Mouse (Mus musculus) layer of hippocampus, adult 9-10 months (tissue): ENCODE data around the gene Rdh11.

ENCODE experiments used
- DNase-seq: peaks from one replicate; pipeline ENCODE4 v3.0.0; 2022; ENCODE audit warnings: low spot score

Rdh11 gene

DNA sequence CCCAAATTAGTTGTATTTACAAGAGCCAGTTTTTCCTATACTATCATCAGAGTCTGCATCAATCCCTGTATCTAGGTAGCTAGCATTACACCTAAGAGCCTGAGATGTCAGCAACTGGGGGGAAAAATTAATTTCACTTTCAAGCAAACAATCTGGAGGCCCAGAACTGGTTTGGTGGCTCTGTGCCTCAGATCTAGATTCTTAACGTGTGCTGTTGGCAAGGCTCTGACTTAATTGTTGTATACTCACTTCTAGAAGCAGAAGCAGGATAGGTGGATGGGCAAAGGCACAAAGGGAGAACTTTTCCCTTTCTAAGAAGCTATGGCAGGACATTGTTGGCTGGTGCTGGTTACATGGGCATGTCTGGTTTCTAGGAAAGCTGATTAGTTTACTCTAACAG lies 52.7 kb downstream of the Rdh11 start:
- DNase-seq: no peak

DNA sequence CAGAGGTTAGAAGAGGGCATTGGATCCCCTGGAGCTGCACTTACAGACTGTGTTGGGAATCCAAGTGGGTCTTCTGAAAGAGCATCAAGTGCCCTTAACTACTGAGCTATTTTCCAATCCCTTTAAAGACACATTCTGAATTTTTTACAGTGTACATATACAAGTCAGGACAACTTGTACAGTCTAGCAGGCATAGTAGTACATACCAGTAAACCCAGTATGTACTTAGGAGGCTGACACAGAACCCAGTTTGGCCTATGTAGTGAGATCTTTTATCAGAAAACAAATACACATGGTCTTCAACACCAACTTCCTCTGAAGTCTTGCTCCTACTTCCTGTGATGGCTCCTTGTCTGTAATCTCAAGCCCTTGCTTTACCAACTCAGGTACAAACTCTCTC lies 53.1 kb downstream of the Rdh11 start:
- DNase-seq: no peak

DNA sequence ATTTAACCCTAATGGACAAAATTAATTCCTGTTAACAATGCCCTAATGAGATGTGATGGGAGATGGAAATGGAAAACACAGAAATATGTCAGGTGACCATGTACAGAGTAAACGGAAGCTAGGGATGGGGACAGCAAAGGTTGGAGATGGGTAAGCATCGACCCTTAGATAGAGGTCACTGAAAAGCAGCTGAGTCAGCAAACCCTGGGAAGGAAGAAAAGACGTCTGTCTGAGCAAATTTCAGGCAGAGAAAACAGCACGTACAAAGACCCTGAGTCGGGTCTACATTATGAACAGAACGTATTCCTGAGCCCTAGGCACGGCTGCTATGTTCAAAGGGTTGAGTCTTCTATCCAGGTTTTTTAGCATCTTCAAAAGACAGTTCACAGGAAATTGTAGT lies 55.1 kb downstream of the Rdh11 start:
- no peak for DNase-seq

DNA sequence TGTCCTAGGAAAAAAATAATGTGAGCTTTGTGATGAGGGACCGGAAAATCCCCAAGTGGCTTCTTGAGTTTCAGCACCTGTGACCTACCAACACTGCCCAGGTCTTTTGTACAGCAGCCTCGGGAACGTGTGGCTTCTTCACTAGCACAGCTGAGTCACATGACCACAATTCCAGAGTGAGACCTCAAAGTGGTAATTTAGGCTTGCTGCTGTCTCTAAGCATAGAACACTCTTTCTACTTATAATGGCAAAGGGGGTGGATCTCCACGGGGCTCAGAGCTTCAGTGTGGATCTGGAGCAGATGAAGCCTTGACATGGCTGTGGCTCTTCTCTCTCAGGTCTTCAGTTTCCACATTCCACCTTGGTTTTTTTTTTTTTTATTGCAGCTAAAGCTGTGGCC lies 57.0 kb downstream of the Rdh11 start:
- no peak for DNase-seq

DNA sequence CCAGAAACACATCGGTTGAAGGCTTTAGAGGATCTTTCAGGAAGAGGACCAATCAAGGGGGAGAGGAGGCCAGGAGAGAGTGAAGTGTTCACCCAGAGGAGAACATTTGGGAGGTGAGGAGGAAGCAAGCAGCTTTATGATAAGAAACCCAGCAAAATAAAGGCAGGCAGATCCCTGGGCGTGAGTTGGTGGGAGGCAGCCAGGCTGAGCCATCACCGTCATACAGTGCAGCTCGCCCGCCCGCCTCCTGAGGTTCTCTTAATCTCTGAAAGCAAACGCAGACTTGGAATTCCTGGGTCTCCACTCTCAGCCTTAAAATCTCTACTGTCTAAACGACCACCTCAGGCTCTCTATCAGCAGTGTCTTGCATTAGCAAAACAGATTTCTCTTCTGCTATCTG lies 57.4 kb downstream of the Rdh11 start:
- no peak for DNase-seq

DNA sequence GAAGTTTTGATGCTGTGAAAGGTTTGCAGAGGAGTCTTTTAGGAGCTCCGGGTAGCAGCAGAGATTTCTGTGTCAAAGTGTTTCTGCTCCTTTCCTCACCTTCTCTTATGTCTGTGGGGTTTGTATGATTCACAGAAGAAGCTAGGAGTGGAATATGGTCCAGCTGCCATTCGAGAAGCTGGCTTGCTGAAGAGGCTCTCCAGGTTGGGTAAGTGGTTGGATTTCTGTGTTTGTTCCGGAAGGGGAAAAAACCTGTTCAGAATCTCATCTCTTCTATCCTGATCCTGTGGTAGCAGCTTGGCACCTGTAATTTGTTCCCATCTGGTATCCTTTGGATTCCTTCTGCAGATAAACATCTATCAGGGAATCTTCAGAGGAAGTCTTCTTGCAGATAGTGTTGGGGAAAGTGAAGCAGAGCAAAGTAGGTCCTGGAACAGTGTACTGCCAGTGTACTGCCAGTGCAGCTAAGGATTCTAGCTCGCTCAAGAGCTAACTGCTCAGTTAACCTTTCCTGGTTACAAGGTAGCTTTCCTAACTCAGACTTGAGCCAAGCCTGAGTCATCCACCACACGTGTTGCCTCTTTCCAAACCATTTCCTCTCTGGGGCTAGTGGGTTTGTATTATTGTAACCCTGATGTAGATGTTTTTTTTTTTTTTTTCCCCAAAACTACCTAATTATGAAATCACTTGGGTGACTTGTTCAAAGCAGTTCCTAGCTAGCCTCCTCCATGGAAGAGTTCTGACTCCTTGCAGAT lies 60.2 kb downstream of the Rdh11 start:
- DNase-seq: no peak

DNA sequence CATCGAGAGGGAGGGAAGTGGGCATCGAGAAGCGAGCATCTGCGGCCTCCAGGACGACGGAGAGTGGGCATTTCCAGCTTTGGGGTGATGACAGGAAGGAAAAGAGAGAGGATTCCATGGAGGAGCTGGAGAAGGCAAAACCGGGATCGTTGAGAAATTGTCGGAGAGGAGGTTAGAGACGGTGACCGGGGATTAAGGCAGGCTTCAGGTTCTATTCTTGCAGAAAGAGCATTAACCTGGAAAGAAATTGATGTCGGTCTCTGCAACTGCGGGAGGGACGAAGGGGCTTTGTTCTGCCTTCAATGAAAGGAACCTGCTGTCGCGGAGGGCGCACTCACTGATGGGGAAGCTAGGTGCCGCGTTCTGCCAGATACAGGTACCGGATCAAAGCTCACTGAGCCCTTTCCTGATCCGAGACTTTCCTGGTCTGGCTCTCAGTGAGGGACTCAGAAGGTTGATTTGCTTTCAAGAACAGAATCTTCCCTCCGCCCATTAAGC lies 60.9 kb downstream of the Rdh11 start:
- no peak for DNase-seq

DNA sequence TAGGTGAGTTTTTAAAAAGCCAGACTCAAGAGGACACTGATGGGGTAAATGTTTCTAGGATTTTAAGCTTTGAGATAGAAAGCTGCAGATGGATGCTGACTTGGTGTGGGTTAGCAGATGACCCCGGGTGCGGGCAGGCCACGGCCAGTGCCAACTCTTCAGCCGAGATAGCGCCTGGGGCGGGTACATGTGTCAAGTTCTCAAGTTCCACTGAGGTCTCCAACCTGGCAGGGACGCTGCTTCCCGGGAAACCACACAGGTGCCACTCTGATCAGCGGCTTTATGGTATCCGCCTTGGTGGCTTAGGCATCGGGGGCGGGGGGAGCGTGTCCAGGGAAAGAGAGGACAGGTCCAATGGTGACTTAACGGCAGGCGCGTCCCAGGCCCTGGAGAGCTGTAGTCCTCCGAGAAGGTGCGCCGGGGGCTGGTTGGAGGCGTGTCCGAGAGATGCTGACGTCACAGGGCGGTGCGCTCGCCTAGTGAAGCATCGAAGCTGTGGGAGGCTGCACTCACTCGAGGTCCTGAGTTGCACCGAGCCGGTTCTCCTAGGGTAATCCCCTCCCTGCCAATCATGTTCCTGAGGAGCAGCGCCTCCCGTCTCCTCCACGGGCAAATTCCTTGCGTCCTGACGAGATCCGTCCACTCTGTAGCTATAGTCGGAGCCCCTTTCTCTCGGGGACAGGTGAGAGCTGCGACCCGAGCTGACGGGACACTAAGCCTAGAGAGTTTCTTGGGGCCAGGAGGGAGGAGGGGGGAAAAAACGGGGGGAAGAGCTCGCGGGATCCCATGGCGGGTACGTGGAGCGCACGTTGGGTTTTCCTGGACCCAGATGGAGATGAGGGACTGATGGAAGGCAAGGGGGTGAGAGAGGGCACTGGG lies 61.6 kb downstream of the Rdh11 start, which contains the start of gene Arg2:
TSS of gene Arg2 (plus strand) at position 479 of the 879 bp plus-strand sequence.
- DNase-seq: peak; percentile 17
